In the genomic region with DNA sequence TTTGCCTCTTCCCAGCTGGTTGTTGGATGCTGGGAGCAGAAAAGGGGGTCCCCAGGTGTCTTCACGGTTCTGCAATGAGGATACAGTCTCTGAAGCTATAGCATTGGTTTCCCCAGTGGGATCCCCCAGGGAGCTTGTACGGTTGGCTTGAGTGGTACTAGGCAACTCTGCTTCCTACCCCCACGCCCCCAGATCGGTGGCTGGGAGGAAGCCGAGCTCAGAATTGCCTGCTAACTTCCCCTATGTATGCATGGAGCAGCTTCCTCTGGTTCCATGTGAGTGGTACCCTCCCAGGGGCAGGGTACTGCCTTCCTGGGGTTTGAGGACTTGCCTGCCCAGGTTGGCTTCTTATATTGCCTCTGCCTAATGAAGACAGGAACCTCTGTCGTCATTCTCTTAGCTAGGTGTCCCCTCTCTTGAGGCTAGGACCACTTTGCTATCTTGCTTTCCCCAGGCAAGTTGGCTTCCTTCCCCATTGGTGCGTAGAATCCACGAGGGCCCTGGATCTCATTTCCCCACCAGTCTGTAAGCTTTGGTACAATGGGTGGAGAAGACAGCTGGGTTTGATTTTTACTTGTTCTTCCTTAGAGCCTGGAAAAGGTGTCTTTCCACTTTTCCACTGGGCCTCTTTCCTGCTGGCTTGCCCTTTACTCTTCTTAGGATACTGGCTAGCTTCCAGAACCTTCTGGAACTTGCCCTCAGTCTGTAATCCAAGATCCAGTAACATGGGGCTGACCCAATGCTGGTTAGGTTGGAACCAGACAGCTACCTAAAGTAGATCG, we compare ENCODE assay signal across 12 mouse cellular contexts. TPM values are rescaled to one million over a fixed set of nuclear protein-coding genes. Genes with fewer than 3 reads are reported as not detected.
DNase-seq lines count a peak whose midpoint lies in the region; ATAC-seq lines count a peak whose summit lies in the region.
"Had no signal": no experiment of that assay in that cellular context is flagged by ENCODE, and none has a peak within 500 bp of the region (broad histone marks: within the 10 kb centered on the region; RNA-seq: fewer than 3 reads in every experiment).

No protein-coding gene starts in this region.

- DNase-seq in heart, adult 18-20 months = peak; percentile 44 to 48
- DNase-seq in heart, postnatal 36 days = no peak
- DNase-seq in spleen, adult 18-20 months = peak; percentile 72 to 80
- no peak for DNase-seq in spleen, adult 12 weeks (ENCODE audit: low spot score)
- peak; percentile 60 for DNase-seq in kidney, adult 18-20 months
- DNase-seq in thymus, postnatal 25 days = peak; percentile 55
- no peak for DNase-seq in urinary bladder, adult 18-20 months (ENCODE audit: low spot score in 2 of 2)

- H3K9ac ChIP-seq in neural tube, embryonic 15.5 days (replicated peaks) = no peak overlapping the region

- no peak overlapping the region for H3K4me3 ChIP-seq in neural tube, embryonic 15.5 days (replicated peaks)

- WGBS in neural tube, embryonic 15.5 days = 61% methylated on average over 9 of the region's 9 CpGs

- ATAC-seq in neural tube, embryonic 15.5 days (ENCODE audit: low FRiP score) = no peak
- ATAC-seq: Patski had no signal

- H3K27me3 ChIP-seq in neural tube, embryonic 15.5 days (replicated peaks) = 0 out of 2 replicates have a peak, but pooled peaks cover 13% of the 10 kb centered on the region
- H3K27me3 ChIP-seq: Patski had no signal

- H3K9me3 ChIP-seq in neural tube, embryonic 15.5 days (replicated peaks) = no peaks in the 10 kb centered on the region

- no peak overlapping the region for H3K4me2 ChIP-seq in neural tube, embryonic 15.5 days

- peaks cover 21% of the 10 kb centered on the region for H3K36me3 ChIP-seq in neural tube, embryonic 15.5 days

- peaks cover 35% of the 10 kb centered on the region for H3K4me1 ChIP-seq in neural tube, embryonic 15.5 days

- intact Hi-C loops in heart, postnatal 36 days (cut with DNase I) = loop anchor here (2.0 kb wide), 1 partner anchor 93 kb away; the partner anchor contains the start of gene Ddx6

- H3K27ac ChIP-seq in neural tube, embryonic 15.5 days (replicated peaks) = no peak overlapping the region

RNA-seq across cellular contexts. Expression of gene Bcl9l, which starts 29.5 kb away (rescaled TPM):
- total RNA-seq in heart, adult 18-20 months (2021) = 10 to 100 TPM; 36.2 to 41.7 TPM
- total RNA-seq in heart, postnatal 36 days (2021) = 10 to 100 TPM; 44.6 to 59.4 TPM
- polyA plus RNA-seq in neural tube, embryonic 15.5 days (2015; fragmentation: Nextera tagmentation; extraction: Ambion mirVana) = 9.7 and 11.5 TPM in 2 replicates

RNA-seq across cellular contexts. Expression of gene Cxcr5, which starts 49.6 kb away (rescaled TPM):
- 1 to 10 TPM in 1 of 2 experiments, under 1 TPM in 1; 0.37 to 2.8 TPM for total RNA-seq in heart, adult 18-20 months (2021)
- under 1 TPM; 0.22 to 0.47 TPM for total RNA-seq in heart, postnatal 36 days (2021)
- polyA plus RNA-seq in neural tube, embryonic 15.5 days (2015; fragmentation: Nextera tagmentation; extraction: Ambion mirVana) = 0.26 TPM in 1 of 2 replicates, not detected in the other
- polyA plus RNA-seq: liver, embryonic 16.5 days; neural tube, embryonic 14.5 days; Patski had no signal

RNA-seq across cellular contexts. Expression of gene Upk2, which starts 57.4 kb away (rescaled TPM):
- not detected for total RNA-seq in heart, adult 18-20 months (2021)
- not detected for total RNA-seq in heart, postnatal 36 days (2021)
- 0.73 TPM in 1 of 2 replicates, not detected in the other for polyA plus RNA-seq in neural tube, embryonic 15.5 days (2015; fragmentation: Nextera tagmentation; extraction: Ambion mirVana)
- total RNA-seq: heart, postnatal 14 days had no signal
- polyA plus RNA-seq: liver, embryonic 16.5 days; neural tube, embryonic 14.5 days; Patski had no signal

Comparison
In these comparisons a context has a peak if more than half of its experiments do, and no peak if none do; other contexts are left out.
1. DNase-seq: peak in heart, adult 18-20 months (2 of 2), spleen, adult 18-20 months (2 of 2), kidney, adult 18-20 months (single experiment) and thymus, postnatal 25 days (single experiment); none in heart, postnatal 36 days (0 of 2), spleen, adult 12 weeks (single experiment) and urinary bladder, adult 18-20 months (0 of 2).